Comparison of ENCODE assay signal across 8 mouse cellular contexts in genomic region chr17:29615024-29615551, GRCm38 (mm10). TPM values are rescaled to one million over a fixed set of nuclear protein-coding genes. Genes with fewer than 3 reads are reported as not detected.
DNase-seq lines count a peak whose midpoint lies in the region; ATAC-seq and TF ChIP-seq lines count a peak whose summit lies in the region.

No protein-coding gene starts in this region.

- TF ChIP-seq CTCF in thymus, adult 2 months (IDR thresholded peaks at IDR 0.05; ENCODE audit: borderline replicate concordance, control insufficient read depth, extremely low read depth, insufficient read depth, low read length, poor library complexity) = no peak
- no peak for TF ChIP-seq CTCF in midbrain, postnatal 0 days (IDR thresholded peaks at IDR 0.05)

- H3K4me1 ChIP-seq in thymus, adult 2 months (replicated peaks; ENCODE audit: control insufficient read depth, insufficient read depth, low read length) = peaks cover 15% of the 10 kb centered on the region
- H3K4me1 ChIP-seq in intestine, embryonic 14.5 days (replicated peaks; ENCODE audit: control insufficient read depth, insufficient read depth, low read length) = peaks cover 16% of the 10 kb centered on the region
- peaks cover 9% of the 10 kb centered on the region for H3K4me1 ChIP-seq in midbrain, postnatal 0 days (ENCODE audit: insufficient read depth, low read length)

- peak overlapping the region; percentile 97 for H3K9ac ChIP-seq in intestine, embryonic 14.5 days (ENCODE audit: low read length)
- H3K9ac ChIP-seq in midbrain, postnatal 0 days (replicated peaks; ENCODE audit: low read length, poor library complexity, severe bottlenecking) = peak overlapping the region; percentile 99

- H3K27me3 ChIP-seq in thymus, adult 2 months (ENCODE audit: control insufficient read depth, insufficient read depth, low read length) = no peaks in the 10 kb centered on the region
- no peaks in the 10 kb centered on the region for H3K27me3 ChIP-seq in intestine, embryonic 14.5 days (replicated peaks; ENCODE audit: control insufficient read depth, insufficient read depth, low read length)
- no peaks in the 10 kb centered on the region for H3K27me3 ChIP-seq in midbrain, postnatal 0 days (ENCODE audit: insufficient read depth, low read length)

- whole genome bisulfite sequencing in thymus, adult 2 months = under 1% methylated on average over 43 of the region's 43 CpGs
- WGBS in intestine, embryonic 14.5 days = under 1% methylated on average over 43 of the region's 43 CpGs
- WGBS in midbrain, postnatal 0 days = under 1% methylated on average over 42 of the region's 43 CpGs

- no peak for TF ChIP-seq POLR2A in thymus, adult 2 months (IDR thresholded peaks at IDR 0.05; ENCODE audit: control insufficient read depth, extremely low read depth, insufficient read depth, low read length, poor library complexity)

- peak overlapping the region; percentile 64 for H3K4me2 ChIP-seq in intestine, embryonic 14.5 days (ENCODE audit: low read length)
- H3K4me2 ChIP-seq in midbrain, postnatal 0 days (ENCODE audit: low read depth, low read length, poor library complexity, severe bottlenecking) = peak overlapping the region; percentile 69

- no peaks in the 10 kb centered on the region; the same call in 1 of the 2 replicates for H3K36me3 ChIP-seq in thymus, adult 2 months (ENCODE audit: control insufficient read depth, insufficient read depth, low read length)
- peaks cover 19% of the 10 kb centered on the region for H3K36me3 ChIP-seq in intestine, embryonic 14.5 days (ENCODE audit: control insufficient read depth, insufficient read depth, low read length)
- H3K36me3 ChIP-seq in midbrain, postnatal 0 days (ENCODE audit: insufficient read depth, low read length) = no peaks in the 10 kb centered on the region

- no peaks in the 10 kb centered on the region for H3K9me3 ChIP-seq in intestine, embryonic 14.5 days (ENCODE audit: control insufficient read depth, low read length)
- no peaks in the 10 kb centered on the region for H3K9me3 ChIP-seq in midbrain, postnatal 0 days (ENCODE audit: low read length)

- peak; percentile 8; the same call in 1 of the 2 replicates for ATAC-seq in cerebellum, adult (ENCODE audit: insufficient number of reproducible peaks, low FRiP score, low TSS enrichment)
- ATAC-seq in intestine, embryonic 14.5 days (replicated peaks; ENCODE audit: low FRiP score, low TSS enrichment, low read depth) = peak; percentile 67; the same call in 1 of the 2 replicates
- peak; percentile 59 for ATAC-seq in midbrain, postnatal 0 days (ENCODE audit: low FRiP score)

- H3K27ac ChIP-seq in thymus, adult 2 months (ENCODE audit: control insufficient read depth, insufficient read depth, low read length) = peak overlapping the region; percentile 3; the same call in 1 of the 2 replicates
- peak overlapping the region; percentile 96 for H3K27ac ChIP-seq in intestine, embryonic 14.5 days (ENCODE audit: low read depth)
- H3K27ac ChIP-seq in midbrain, postnatal 0 days (ENCODE audit: low read depth, low read length) = peak overlapping the region; percentile 89

- peak overlapping the region; percentile 73 for H3K4me3 ChIP-seq in thymus, adult 2 months (ENCODE audit: control insufficient read depth, insufficient read depth, low read length)
- H3K4me3 ChIP-seq in intestine, embryonic 14.5 days (ENCODE audit: low read depth, low read length) = peak overlapping the region; percentile 94
- peak overlapping the region; percentile 87 for H3K4me3 ChIP-seq in midbrain, postnatal 0 days (ENCODE audit: low read depth, low read length)

- DNase-seq in cerebellum, postnatal 14 days = no peak
- no peak for DNase-seq in thymus, adult 2 months
- no peak for DNase-seq in thymus, adult 18-20 months
- DNase-seq in intestine, embryonic 14.5 days (ENCODE audit: low spot score) = no peak
- DNase-seq in midbrain, postnatal 0 days (ENCODE audit: low spot score) = no peak
- no peak for DNase-seq in adrenal gland, adult (ENCODE audit: inconsistent age in 2 of 2, low spot score in 1 of 2)
- DNase-seq in cerebellum, adult 11 months = no peak

RNA-seq across cellular contexts. Expression of gene Gm28043, which starts 0.4 kb away (rescaled TPM):
- polyA plus RNA-seq in thymus, adult 2 months (2012; rRNA removed) = 2.2 and 2.3 TPM in 2 replicates
- polyA plus RNA-seq in intestine, embryonic 14.5 days (2014; fragmentation: Nextera tagmentation; extraction: Ambion mirVana) = 2.8 and 3.4 TPM in 2 replicates
- total RNA-seq in midbrain, postnatal 0 days (2014; rRNA removed) = 3.8 and 6.7 TPM in 2 replicates
- polyA plus RNA-seq in midbrain, postnatal 0 days (2015; fragmentation: Nextera tagmentation; extraction: Ambion mirVana) = 1.2 and 1.7 TPM in 2 replicates

RNA-seq across cellular contexts. Expression of gene Rnf8, which starts 0.5 kb away (rescaled TPM):
- 36.8 and 37.2 TPM in 2 replicates for polyA plus RNA-seq in thymus, adult 2 months (2012; rRNA removed)
- polyA plus RNA-seq in intestine, embryonic 14.5 days (2014; fragmentation: Nextera tagmentation; extraction: Ambion mirVana) = 76.0 and 86.7 TPM in 2 replicates
- 21.9 and 47.2 TPM in 2 replicates for total RNA-seq in midbrain, postnatal 0 days (2014; rRNA removed)
- 74.3 and 75.3 TPM in 2 replicates for polyA plus RNA-seq in midbrain, postnatal 0 days (2015; fragmentation: Nextera tagmentation; extraction: Ambion mirVana)

RNA-seq across cellular contexts. Expression of gene Cmtr1, which starts 45.3 kb away (rescaled TPM):
- 46.4 and 53.9 TPM in 2 replicates for polyA plus RNA-seq in thymus, adult 2 months (2012; rRNA removed)
- polyA plus RNA-seq in intestine, embryonic 14.5 days (2014; fragmentation: Nextera tagmentation; extraction: Ambion mirVana) = 96.5 and 107 TPM in 2 replicates
- 58.5 and 63.6 TPM in 2 replicates for total RNA-seq in midbrain, postnatal 0 days (2014; rRNA removed)
- polyA plus RNA-seq in midbrain, postnatal 0 days (2015; fragmentation: Nextera tagmentation; extraction: Ambion mirVana) = 105 and 106 TPM in 2 replicates

Comparison
In these comparisons a context has a peak if more than half of its experiments do, and no peak if none do; other contexts are left out.
1. ATAC-seq: peak in every context shown above with its lines; median percentile 67 in intestine, embryonic 14.5 days; 59 in midbrain, postnatal 0 days; 8 in cerebellum, adult.
2. H3K27ac ChIP-seq: peak in every context shown above with its lines; median percentile 96 in intestine, embryonic 14.5 days; 89 in midbrain, postnatal 0 days; 3 in thymus, adult 2 months.